Mouse (Mus musculus) ES-E14 (cell line): ENCODE data around the gene Man2c1. TPM values are rescaled to one million over a fixed set of nuclear protein-coding genes. Genes with fewer than 3 reads are reported as not detected.

Source experiments
- total RNA-seq: library from RNA; depleted of rRNA; stranded (reverse); fragments of 300-350 nt; gene quantifications from 2 replicates; pipeline ENCODE4 v1.2.3, GENCODE M21; 2012; rRNA removed

Man2c1 gene
- total RNA-seq, 1 experiment = 122 TPM

Other genes with a start within 250 kb of the Man2c1 start
- 1.6 and 4.1 TPM in 2 replicates for gene Snx33, start 202.3 kb upstream of the Man2c1 start, total RNA-seq
- 106 and 108 TPM in 2 replicates for gene Imp3, start 193.2 kb upstream of the Man2c1 start, total RNA-seq
- 16.4 and 18.2 TPM in 2 replicates for gene Snupn, start 179.8 kb upstream of the Man2c1 start, total RNA-seq
- gene Ptpn9, start 135.8 kb upstream of the Man2c1 start, total RNA-seq = 3.0 and 6.8 TPM in 2 replicates
- 78.3 and 88.1 TPM in 2 replicates for gene Sin3a, start 58.6 kb upstream of the Man2c1 start, total RNA-seq
- 4.4 and 7.9 TPM in 2 replicates for gene Neil1, start 17.6 kb downstream of the Man2c1 start, total RNA-seq
- 116 and 173 TPM in 2 replicates for gene Commd4, start 27.6 kb downstream of the Man2c1 start, total RNA-seq
- not detected in 2 replicates for gene Trcg1, start 105.9 kb downstream of the Man2c1 start, total RNA-seq
- gene 1700017B05Rik, start 131.9 kb downstream of the Man2c1 start, total RNA-seq = 21.8 and 35.6 TPM in 2 replicates